Mouse (Mus musculus) liver, postnatal 0 days (tissue): ENCODE data around the gene Ptch2. TPM values are rescaled to one million over a fixed set of nuclear protein-coding genes. Genes with fewer than 3 reads are reported as not detected.

Experiments used
- ATAC-seq: fragments of 200-750 bp; cut with Nextera tagmentation; 2 replicates; pipeline ENCODE4 v1.8.0; 2017; ENCODE audit warnings: mild to moderate bottlenecking, moderate library complexity
- DNase-seq: peaks from one replicate; pipeline ENCODE4 v3.0.0-alpha.2; 2016
- H3K27ac ChIP-seq: fragments of 300-500 bp; sonication (generic); 2 replicates; pipeline ENCODE4 v1.5.1; 2014; ENCODE audit warnings: antibody characterized with exemption, moderate library complexity, mild to moderate bottlenecking, low read depth
- H3K27me3 ChIP-seq: fragments of 300-500 bp; sonication (generic); 2 replicates; pipeline ENCODE4 v1.6.1; 2014; ENCODE audit warnings: low read length, control low read depth, mixed read lengths; ENCODE audit not compliant: insufficient read depth
- H3K36me3 ChIP-seq: fragments of 300-500 bp; sonication (generic); replicated peaks from 2 replicates; pipeline ENCODE4 v1.6.1; 2014; ENCODE audit warnings: mild to moderate bottlenecking, control low read depth, low read length, moderate library complexity, mixed read lengths; ENCODE audit not compliant: insufficient read depth
- H3K4me1 ChIP-seq: fragments of 300-500 bp; sonication (generic); 2 replicates; pipeline ENCODE4 v1.6.1; 2014; ENCODE audit warnings: antibody characterized with exemption, mild to moderate bottlenecking, control low read depth; ENCODE audit not compliant: insufficient read depth
- H3K4me2 ChIP-seq: fragments of 300-500 bp; sonication (generic); 2 replicates; pipeline ENCODE4 v1.6.1; 2014; ENCODE audit warnings: low read depth, mild to moderate bottlenecking, low read length, moderate library complexity, mixed read lengths
- H3K4me3 ChIP-seq: fragments of 300-500 bp; sonication (generic); 2 replicates; pipeline ENCODE4 v1.5.1; 2014; ENCODE audit warnings: low read depth, low read length
- H3K9ac ChIP-seq: fragments of 300-500 bp; sonication (generic); replicated peaks from 2 replicates; pipeline ENCODE4 v1.6.1; 2014; ENCODE audit warnings: mild to moderate bottlenecking, moderate library complexity
- H3K9me3 ChIP-seq: fragments of 300-500 bp; sonication (generic); 2 replicates; pipeline ENCODE4 v1.6.1; 2016; ENCODE audit warnings: mild to moderate bottlenecking, control low read depth, low read length, mixed read lengths
- CTCF ChIP-seq: sonication (generic); IDR thresholded peaks from 2 replicates; pipeline ENCODE4 v1.5.1; 2016; ENCODE audit warnings: antibody characterized with exemption, low read depth
- EP300 ChIP-seq: IDR thresholded peaks from 2 replicates; pipeline ENCODE4 v1.6.1; 2016; ENCODE audit warnings: antibody characterized with exemption, low read depth, mild to moderate bottlenecking
- WGBS: fragments of 180-500 bp; shearing (Covaris S2); extraction: QIAGEN DNeasy Blood & Tissue Kit; methylation state at CpG from one replicate; pipeline ENCODE4 v1.1.7; 2014; ENCODE audit not compliant: insufficient replicate concordance; 5-methylcytosine and 5-hydroxymethylcytosine counted together
- polyA plus RNA-seq: library from polyadenylated mRNA; unstranded; fragments of >200 nt; fragmentation: Nextera tagmentation; extraction: Ambion mirVana; gene quantifications from 2 replicates; pipeline ENCODE4 v1.2.1, GENCODE M21; 2015

Gene Ptch2
- polyA plus RNA-seq, 1 experiment from 2014 or later, result 0.52 TPM

GRCm38 (mm10) chr4:117120052-117120444 is 24.2 kb downstream of the Ptch2 start:
- H3K9me3 ChIP-seq, result no peaks in the 10 kb centered on the region

GRCm38 (mm10) chr4:117120445-117121414 is 24.9 kb downstream of the Ptch2 start:
- peak; percentile 92 for TF ChIP-seq EP300
- peak; percentile 97 for TF ChIP-seq CTCF
- Histone ChIP-seq H3K4me3 (peak overlapping the region; percentile 59), H3K4me2 (peak overlapping the region; percentile 93), H3K36me3 (no peaks in the 10 kb centered on the region), H3K4me1 (peaks cover 30% of the 10 kb centered on the region), H3K27me3 (no peaks in the 10 kb centered on the region), H3K9ac (peak overlapping the region; percentile 71), H3K9me3 (no peaks in the 10 kb centered on the region), H3K27ac (peak overlapping the region; percentile 77; the same call in 1 of the 2 replicates)
- peak; percentile 92 for ATAC-seq
- peak; percentile 93 for DNase-seq
- under 1% methylated on average over 69 of the region's 69 CpGs for WGBS

More at GRCm38 (mm10) chr4:117120052-117120444, 24.2 kb downstream of the Ptch2 start:
- ATAC-seq (no peak), DNase-seq (no peak)
- Histone ChIP-seq H3K36me3 (no peaks in the 10 kb centered on the region), H3K4me3 (peak overlapping the region; percentile 59), H3K27me3 (no peaks in the 10 kb centered on the region), H3K9ac (peak overlapping the region; percentile 51), H3K4me2 (peak overlapping the region; percentile 93), H3K27ac (peak overlapping the region; percentile 77), H3K4me1 (peaks cover 23% of the 10 kb centered on the region)
- TF ChIP-seq CTCF, result no peak
- 5% methylated on average over 10 of the region's 10 CpGs for WGBS

GRCm38 (mm10) chr4:117122209-117122608 is 26.3 kb downstream of the Ptch2 start:
- Histone ChIP-seq H3K4me3 (no peak overlapping the region), H3K9ac (no peak overlapping the region), H3K27me3 (no peaks in the 10 kb centered on the region), H3K27ac (no peak overlapping the region), H3K4me2 (no peak overlapping the region), H3K4me1 (peaks cover 42% of the 10 kb centered on the region), H3K36me3 (no peaks in the 10 kb centered on the region), H3K9me3 (no peaks in the 10 kb centered on the region)
- ATAC-seq, result no peak
- DNase-seq, result no peak
- WGBS, result 76% methylated on average over 4 of the region's 4 CpGs
- no peak for TF ChIP-seq EP300
- TF ChIP-seq CTCF, result no peak

GRCm38 (mm10) chr4:117123546-117124217 is 27.8 kb downstream of the Ptch2 start:
- peak overlapping the region; percentile 89; the same call in 1 of the 2 replicates for H3K27ac ChIP-seq
- H3K36me3 ChIP-seq, result peaks cover 9% of the 10 kb centered on the region
- 59% methylated on average over 7 of the region's 9 CpGs for WGBS
- no peaks in the 10 kb centered on the region for H3K9me3 ChIP-seq
- H3K4me2 ChIP-seq, result peak overlapping the region; percentile 47; the same call in 1 of the 2 replicates
- DNase-seq (no peak), ATAC-seq (no peak)
- TF ChIP-seq EP300 (no peak), CTCF (no peak)
- H3K27me3 ChIP-seq, result no peaks in the 10 kb centered on the region
- H3K4me3 ChIP-seq, result no peak overlapping the region
- peaks cover 45% of the 10 kb centered on the region for H3K4me1 ChIP-seq
- H3K9ac ChIP-seq, result no peak overlapping the region

GRCm38 (mm10) chr4:117124218-117124517 is 28.3 kb downstream of the Ptch2 start:
- DNase-seq, result no peak
- no peaks in the 10 kb centered on the region for H3K9me3 ChIP-seq
- H3K4me2 ChIP-seq, result peak overlapping the region; percentile 47
- H3K9ac ChIP-seq, result no peak overlapping the region
- no peak overlapping the region for H3K4me3 ChIP-seq
- H3K36me3 ChIP-seq, result peaks cover 14% of the 10 kb centered on the region
- H3K27me3 ChIP-seq, result no peaks in the 10 kb centered on the region
- ATAC-seq, result no peak
- TF ChIP-seq EP300 (no peak), CTCF (no peak)
- H3K4me1 ChIP-seq, result peaks cover 45% of the 10 kb centered on the region
- WGBS, result 51% methylated on average over 3 of the region's 3 CpGs
- peak overlapping the region; percentile 89 for H3K27ac ChIP-seq
